Mouse (Mus musculus): ENCODE results near the gene Sept14. TPM values are rescaled to one million over a fixed set of nuclear protein-coding genes. Genes with fewer than 3 reads are reported as not detected.
"Not testable (repeated sequence)": the region's sequence is repeated elsewhere in the genome, so short reads cannot be mapped to it uniquely, and the experiment has no call there.

Gene Sept14
- polyA plus RNA-seq, 1 experiment = not detected

- peaks cover 21% of the 10 kb centered on the region for H3K4me1 ChIP-seq (ENCODE audit: control insufficient read depth, insufficient read depth, low read length)
- H3K27ac ChIP-seq (ENCODE audit: insufficient read depth, low read length) = peak within 1 kb of the TSS; percentile 82
- peak within 1 kb of the TSS; percentile 87 for H3K4me3 ChIP-seq (ENCODE audit: insufficient read depth, low read length)
- TF ChIP-seq POLR2A (IDR thresholded peaks at IDR 0.05; ENCODE audit: low read depth, low read length) (peak; percentile 73), CTCF (IDR thresholded peaks at IDR 0.05; ENCODE audit: borderline replicate concordance, insufficient read depth, low read length) (peak; percentile 98)
Observed at GRCm38 (mm10) chr5:129724834-129725773, 16.8 kb upstream of the Sept14 start, which contains the start of gene Nipsnap2. Gene Nipsnap2 (plus strand): TSS chr5:129725063.

- TF ChIP-seq POLR2A (IDR thresholded peaks at IDR 0.05; ENCODE audit: low read depth, low read length) = no peak
- no peak for TF ChIP-seq CTCF (IDR thresholded peaks at IDR 0.05; ENCODE audit: borderline replicate concordance, insufficient read depth, low read length)
- peak overlapping the region; percentile 65 for H3K4me3 ChIP-seq (ENCODE audit: insufficient read depth, low read length)
- peaks cover 14% of the 10 kb centered on the region for H3K4me1 ChIP-seq (ENCODE audit: control insufficient read depth, insufficient read depth, low read length)
- H3K27ac ChIP-seq (ENCODE audit: insufficient read depth, low read length) = peak overlapping the region; percentile 80
Observed at GRCm38 (mm10) chr5:129724268-129724667, 16.0 kb upstream of the Sept14 start.

GRCm38 (mm10) chr5:129720176-129720575 lies 11.9 kb upstream of the Sept14 start:
- H3K27ac ChIP-seq (ENCODE audit: insufficient read depth, low read length) = no peak overlapping the region
- H3K4me3 ChIP-seq (ENCODE audit: insufficient read depth, low read length) = no peak overlapping the region
- H3K4me1 ChIP-seq (ENCODE audit: control insufficient read depth, insufficient read depth, low read length) = no peaks in the 10 kb centered on the region
- TF ChIP-seq CTCF (IDR thresholded peaks at IDR 0.05; ENCODE audit: borderline replicate concordance, insufficient read depth, low read length) (no peak), POLR2A (IDR thresholded peaks at IDR 0.05; ENCODE audit: low read depth, low read length) (no peak)

- H3K4me1 ChIP-seq (ENCODE audit: control insufficient read depth, insufficient read depth, low read length) = no peaks in the 10 kb centered on the region
- TF ChIP-seq POLR2A (IDR thresholded peaks at IDR 0.05; ENCODE audit: low read depth, low read length) = no peak
- no peak for TF ChIP-seq CTCF (IDR thresholded peaks at IDR 0.05; ENCODE audit: borderline replicate concordance, insufficient read depth, low read length)
- H3K4me3 ChIP-seq (ENCODE audit: insufficient read depth, low read length) = no peak overlapping the region
- no peak overlapping the region for H3K27ac ChIP-seq (ENCODE audit: insufficient read depth, low read length)
Observed at GRCm38 (mm10) chr5:129717016-129717415, 8.7 kb upstream of the Sept14 start.

DNA sequence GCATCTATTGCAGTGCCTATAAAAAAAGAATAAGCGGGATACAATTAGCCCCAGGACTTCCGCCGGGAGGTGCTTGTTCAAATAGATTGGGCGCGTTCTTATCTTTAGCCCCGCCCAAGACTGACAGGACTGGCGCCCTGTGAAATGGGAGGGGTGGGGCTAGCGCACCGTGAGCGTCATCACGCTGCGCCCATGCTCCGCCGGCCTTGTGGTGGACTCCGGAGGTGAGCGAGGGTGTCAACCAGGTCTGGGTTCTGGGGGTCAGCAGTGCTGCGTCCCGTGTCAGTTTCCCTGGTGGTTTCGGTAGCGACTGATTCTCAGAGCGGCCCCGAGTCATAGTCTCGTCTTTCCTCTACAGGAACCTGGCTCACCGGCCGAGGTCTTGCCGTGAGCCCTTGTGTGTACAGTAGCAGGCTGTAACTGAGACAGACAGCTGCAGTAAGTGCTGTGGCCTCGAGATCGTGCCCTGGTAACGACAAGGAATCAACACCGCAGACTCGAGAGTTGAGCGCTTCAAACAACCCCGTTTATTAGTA lies 7.1 kb upstream of the Sept14 start, which contains the start of gene Mrps17:
Mrps17 (plus strand) TSS at position 172 of the 536 bp plus-strand sequence.
- no peaks in the 10 kb centered on the region for H3K4me1 ChIP-seq (ENCODE audit: control insufficient read depth, insufficient read depth, low read length)
- TF ChIP-seq CTCF (IDR thresholded peaks at IDR 0.05; ENCODE audit: borderline replicate concordance, insufficient read depth, low read length) = no peak
- peak; percentile 89 for TF ChIP-seq POLR2A (IDR thresholded peaks at IDR 0.05; ENCODE audit: low read depth, low read length)
- H3K27ac ChIP-seq (ENCODE audit: insufficient read depth, low read length) = no peak within 1 kb of the TSS
- H3K4me3 ChIP-seq (ENCODE audit: insufficient read depth, low read length) = peak within 1 kb of the TSS; percentile 89

DNA sequence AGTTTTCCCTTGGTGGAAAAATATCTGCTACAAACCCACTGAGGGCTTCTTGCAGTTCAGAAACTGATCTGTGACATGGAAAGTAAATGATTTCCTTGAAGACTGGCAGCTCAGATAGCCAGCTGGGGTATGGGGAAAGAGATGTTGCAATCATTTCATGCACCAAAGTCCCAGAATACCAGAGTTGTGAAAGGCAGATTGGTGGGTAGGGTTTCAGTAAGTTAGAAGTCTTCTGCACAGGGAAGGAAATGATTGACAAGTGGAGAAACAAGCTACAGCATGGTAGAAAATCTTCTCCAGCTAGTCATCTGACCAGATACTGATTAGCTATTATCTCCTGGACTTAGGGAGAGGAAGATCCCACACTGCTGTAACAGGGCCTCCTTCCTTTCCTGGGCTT lies 4.9 kb downstream of the Sept14 start:
- TF ChIP-seq POLR2A (IDR thresholded peaks at IDR 0.05; ENCODE audit: low read depth, low read length) = no peak
- no peak for TF ChIP-seq CTCF (IDR thresholded peaks at IDR 0.05; ENCODE audit: borderline replicate concordance, insufficient read depth, low read length)
- H3K4me3 ChIP-seq (ENCODE audit: insufficient read depth, low read length) = no peak overlapping the region
- no peaks in the 10 kb centered on the region for H3K4me1 ChIP-seq (ENCODE audit: control insufficient read depth, insufficient read depth, low read length)
- no peak overlapping the region for H3K27ac ChIP-seq (ENCODE audit: insufficient read depth, low read length)

GRCm38 (mm10) chr5:129701706-129702105 lies 6.6 kb downstream of the Sept14 start:
- Histone ChIP-seq H3K4me3 (ENCODE audit: insufficient read depth, low read length) (no peak overlapping the region), H3K27ac (ENCODE audit: insufficient read depth, low read length) (no peak overlapping the region), H3K4me1 (ENCODE audit: control insufficient read depth, insufficient read depth, low read length) (no peaks in the 10 kb centered on the region)
- TF ChIP-seq POLR2A (IDR thresholded peaks at IDR 0.05; ENCODE audit: low read depth, low read length) (no peak), CTCF (IDR thresholded peaks at IDR 0.05; ENCODE audit: borderline replicate concordance, insufficient read depth, low read length) (no peak)

DNA sequence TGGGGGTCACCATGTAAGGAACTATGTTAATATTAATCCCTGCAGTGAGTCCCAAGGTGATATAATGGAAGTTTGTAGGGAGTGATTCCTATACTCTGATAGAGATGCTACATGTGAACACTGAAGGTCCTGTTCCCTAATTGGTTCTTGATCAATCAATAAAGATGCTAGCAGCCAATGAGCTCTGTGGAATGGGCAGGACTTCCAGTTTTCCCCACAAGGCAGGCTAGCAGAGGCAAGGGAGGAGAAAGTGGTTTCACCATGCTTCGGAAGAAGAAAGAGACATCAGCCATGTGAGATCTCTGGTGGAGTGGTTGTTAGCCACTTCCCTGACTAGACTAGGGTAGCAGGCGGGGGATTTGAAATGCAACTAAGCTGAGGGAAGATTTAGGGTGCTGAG lies 7.8 kb downstream of the Sept14 start:
- Histone ChIP-seq H3K4me3 (ENCODE audit: insufficient read depth, low read length) (peak overlapping the region; percentile 30), H3K27ac (ENCODE audit: insufficient read depth, low read length) (no peak overlapping the region), H3K4me1 (ENCODE audit: control insufficient read depth, insufficient read depth, low read length) (no peaks in the 10 kb centered on the region)
- TF ChIP-seq CTCF (IDR thresholded peaks at IDR 0.05; ENCODE audit: borderline replicate concordance, insufficient read depth, low read length) (no peak), POLR2A (IDR thresholded peaks at IDR 0.05; ENCODE audit: low read depth, low read length) (no peak)

- no peak for TF ChIP-seq CTCF (IDR thresholded peaks at IDR 0.05; ENCODE audit: borderline replicate concordance, insufficient read depth, low read length)
- TF ChIP-seq POLR2A (IDR thresholded peaks at IDR 0.05; ENCODE audit: low read depth, low read length) = no peak
- Histone ChIP-seq H3K4me1 (ENCODE audit: control insufficient read depth, insufficient read depth, low read length) (no peaks in the 10 kb centered on the region), H3K4me3 (ENCODE audit: insufficient read depth, low read length) (no peak overlapping the region), H3K27ac (ENCODE audit: insufficient read depth, low read length) (no peak overlapping the region)
Observed at GRCm38 (mm10) chr5:129690528-129690927, 17.8 kb downstream of the Sept14 start.

- no peak overlapping the region for H3K4me3 ChIP-seq (ENCODE audit: insufficient read depth, low read length)
- no peaks in the 10 kb centered on the region for H3K4me1 ChIP-seq (ENCODE audit: control insufficient read depth, insufficient read depth, low read length)
- no peak overlapping the region for H3K27ac ChIP-seq (ENCODE audit: insufficient read depth, low read length)
- TF ChIP-seq POLR2A (IDR thresholded peaks at IDR 0.05; ENCODE audit: low read depth, low read length) (no peak), CTCF (IDR thresholded peaks at IDR 0.05; ENCODE audit: borderline replicate concordance, insufficient read depth, low read length) (no peak)
Observed at GRCm38 (mm10) chr5:129687621-129688020, 20.7 kb downstream of the Sept14 start.

DNA sequence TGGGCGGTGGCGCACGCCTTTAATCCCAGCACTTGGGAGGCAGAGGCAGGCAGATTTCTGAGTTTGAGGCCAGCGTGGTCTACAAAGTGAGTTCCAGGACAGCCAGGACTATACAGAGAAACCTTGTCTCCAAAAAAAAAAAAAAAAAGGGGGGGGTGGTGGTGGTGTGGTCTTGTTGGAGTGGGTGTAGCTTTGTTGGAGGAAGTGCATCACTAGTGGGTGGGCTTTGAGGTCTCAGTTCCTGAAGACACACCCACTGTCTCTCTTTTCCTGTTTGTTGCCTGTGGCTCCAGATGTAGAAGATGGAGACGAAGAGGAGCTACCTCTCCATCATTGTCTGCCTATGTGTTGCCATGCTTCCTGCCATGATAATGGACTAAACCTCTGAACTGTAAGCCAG lies 23.2 kb downstream of the Sept14 start:
- H3K4me3 ChIP-seq (ENCODE audit: insufficient read depth, low read length); H3K4me1 ChIP-seq (ENCODE audit: control insufficient read depth, insufficient read depth, low read length): not testable (repeated sequence)

More for the DNA sequence above, 23.2 kb downstream of the Sept14 start:
- H3K27ac ChIP-seq (ENCODE audit: insufficient read depth, low read length) = not testable (repeated sequence)

Data from embryonic fibroblast, embryonic 13.5 days (primary cell).